Mouse (Mus musculus): ENCODE measurements around the gene Trim47.

DNA sequence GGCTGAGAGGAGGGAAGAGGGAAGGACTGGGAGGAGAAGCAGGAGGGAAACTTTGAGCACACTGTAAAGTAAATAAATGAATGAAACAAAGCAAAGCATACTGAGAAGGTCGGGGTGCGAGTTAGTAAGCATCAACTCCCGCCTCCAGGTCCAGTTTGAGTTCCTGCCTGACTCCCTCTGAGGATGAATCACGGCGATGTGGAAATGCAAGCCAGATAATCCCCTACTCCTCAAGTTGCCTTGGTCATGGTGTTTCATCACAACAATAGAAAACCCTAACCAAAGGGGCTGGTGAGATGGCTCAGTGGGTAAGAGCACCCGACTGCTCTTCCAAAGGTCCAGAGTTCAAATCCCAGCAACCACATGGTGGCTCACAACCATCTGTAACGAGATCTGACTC, 49.0 kb upstream of the Trim47 start:
- TF ChIP-seq CTCF (IDR thresholded peaks at IDR 0.05; ENCODE audit: control insufficient read depth, insufficient read depth, insufficient read length) (no peak), USF1 (IDR thresholded peaks at IDR 0.05; ENCODE audit: low read depth) (no peak), MAX (IDR thresholded peaks at IDR 0.05) (no peak), MYOD1 (IDR thresholded peaks at IDR 0.05; ENCODE audit: control insufficient read depth, insufficient read length, low read depth) (no peak), MYOG (IDR thresholded peaks at IDR 0.05; ENCODE audit: control insufficient read depth, extremely low read depth, insufficient read length) (no peak), FOSL1 (IDR thresholded peaks at IDR 0.05; ENCODE audit: insufficient read depth, low read length, poor library complexity, severe bottlenecking) (no peak)

All from C2C12 (cell line).